In the genomic region with DNA sequence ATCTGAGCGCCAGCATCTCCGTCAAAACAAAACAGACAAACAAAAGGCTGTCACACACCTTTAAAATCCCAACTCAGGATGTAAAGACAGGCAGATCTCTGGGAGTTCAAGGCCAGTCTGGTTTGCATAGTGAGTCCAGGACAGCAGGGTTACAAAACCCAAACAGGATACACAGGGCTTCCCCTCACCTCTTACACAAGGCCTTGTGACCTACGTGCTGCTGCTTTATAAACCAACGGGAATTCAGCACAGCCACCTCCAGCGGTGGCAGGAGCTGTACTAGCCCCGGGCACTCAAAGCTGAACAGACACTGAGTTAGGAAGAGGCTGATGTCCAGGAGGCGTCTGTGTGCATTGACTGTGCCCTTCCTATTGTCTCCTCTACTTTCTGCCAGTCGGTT, we compare ENCODE assay signal across 19 mouse cellular contexts. TPM values are rescaled to one million over a fixed set of nuclear protein-coding genes. Genes with fewer than 3 reads are reported as not detected.
"Had no signal": no experiment of that assay in that cellular context is flagged by ENCODE, and none has a peak within 500 bp of the region (broad histone marks: within the 10 kb centered on the region; RNA-seq: fewer than 3 reads in every experiment).

No protein-coding gene starts in this region.

- H3K9me3 ChIP-seq: limb, embryonic 13.5 days; midbrain, embryonic 10.5 days; neural tube, embryonic 13.5 days; stomach, embryonic 15.5 days had no signal

- H3K36me3 ChIP-seq: limb, embryonic 13.5 days; midbrain, embryonic 10.5 days; neural tube, embryonic 13.5 days; stomach, embryonic 15.5 days had no signal

- DNase-seq: kidney, adult 9 months; kidney, postnatal 36 days; left cerebral cortex, postnatal 4 days; retina, postnatal 1 day; thymus, postnatal 36 days had no signal

- H3K9ac ChIP-seq: limb, embryonic 13.5 days; liver, embryonic 14.5 days; neural tube, embryonic 13.5 days; stomach, embryonic 15.5 days had no signal

- H3K4me3 ChIP-seq: layer of hippocampus, adult 2 months; limb, embryonic 13.5 days; midbrain, embryonic 10.5 days; neural tube, embryonic 13.5 days; stomach, embryonic 15.5 days had no signal

- H3K4me2 ChIP-seq: limb, embryonic 13.5 days; neural tube, embryonic 13.5 days; stomach, embryonic 15.5 days had no signal

- H3K27ac ChIP-seq: kidney, postnatal 0 days; layer of hippocampus, adult 2 months; limb, embryonic 13.5 days; liver, embryonic 14.5 days; midbrain, embryonic 10.5 days; neural tube, embryonic 13.5 days; stomach, embryonic 15.5 days had no signal

- ATAC-seq: inflammation-experienced regulatory T-cells, adult 6 months; intestine, postnatal 0 days; midbrain, embryonic 16.5 days had no signal

- H3K27me3 ChIP-seq: neural tube, embryonic 13.5 days had no signal

RNA-seq across cellular contexts. Expression of a gene that starts 0.7 kb away (rescaled TPM):
- total RNA-seq: layer of hippocampus, adult 2 months; layer of hippocampus, postnatal 10 days; left cerebral cortex, postnatal 10 days; left cerebral cortex, postnatal 4 days had no signal
- polyA plus RNA-seq: inflammation-experienced regulatory T-cells, adult 6 months; intestine, postnatal 0 days; kidney, postnatal 0 days; limb, embryonic 13.5 days; liver, embryonic 14.5 days; lung, embryonic 16.5 days; midbrain, embryonic 10.5 days; midbrain, embryonic 16.5 days; neural tube, embryonic 13.5 days; spleen, adult 2 months; stomach, embryonic 15.5 days had no signal

RNA-seq across cellular contexts. Expression of a gene that starts 50.1 kb away (rescaled TPM):
- polyA plus RNA-seq: inflammation-experienced regulatory T-cells, adult 6 months; intestine, postnatal 0 days; liver, embryonic 14.5 days; midbrain, embryonic 10.5 days; spleen, adult 2 months had no signal
